Mouse (Mus musculus) hindbrain, embryonic 16.5 days (tissue): ENCODE data around the gene Mnt. TPM values are rescaled to one million over a fixed set of nuclear protein-coding genes. Genes with fewer than 3 reads are reported as not detected.

Experiments used
- ATAC-seq: fragments of 200-750 bp; cut with Nextera tagmentation; 2 replicates; pipeline ENCODE4 v1.8.0; 2017; ENCODE audit warnings: moderate TSS enrichment, moderate library complexity
- H3K27ac ChIP-seq: fragments of 300-500 bp; sonication (generic); 2 replicates; pipeline ENCODE4 v1.5.1; 2014; ENCODE audit warnings: low read depth, mild to moderate bottlenecking, control low read depth, low read length, moderate library complexity
- H3K27me3 ChIP-seq: fragments of 300-500 bp; sonication (generic); replicated peaks from 2 replicates; pipeline ENCODE4 v1.6.1; 2014; ENCODE audit warnings: low read length; ENCODE audit not compliant: control insufficient read depth, insufficient read depth
- H3K36me3 ChIP-seq: fragments of 300-500 bp; sonication (generic); 2 replicates; pipeline ENCODE4 v1.6.1; 2014; ENCODE audit warnings: mild to moderate bottlenecking, low read length, moderate library complexity, mixed read lengths; ENCODE audit not compliant: control insufficient read depth, insufficient read depth
- H3K4me1 ChIP-seq: fragments of 300-500 bp; sonication (generic); 2 replicates; pipeline ENCODE4 v1.6.1; 2014; ENCODE audit warnings: low read depth, low read length; ENCODE audit not compliant: control insufficient read depth, insufficient read depth
- H3K4me2 ChIP-seq: fragments of 300-500 bp; sonication (generic); 2 replicates; pipeline ENCODE4 v1.6.1; 2014; ENCODE audit warnings: mild to moderate bottlenecking, low read length, control low read depth, moderate library complexity
- H3K4me3 ChIP-seq: fragments of 300-500 bp; sonication (generic); 2 replicates; pipeline ENCODE4 v1.5.1; 2014; ENCODE audit warnings: mild to moderate bottlenecking, low read length, control low read depth, moderate library complexity
- H3K9ac ChIP-seq: fragments of 300-500 bp; sonication (generic); 2 replicates; pipeline ENCODE4 v1.6.1; 2014; ENCODE audit warnings: low read depth, mild to moderate bottlenecking, control low read depth, low read length, moderate library complexity
- H3K9me3 ChIP-seq: fragments of 300-500 bp; sonication (generic); 2 replicates; pipeline ENCODE4 v1.6.1; 2014; ENCODE audit warnings: mild to moderate bottlenecking, low read length, moderate library complexity; ENCODE audit not compliant: control insufficient read depth
- WGBS: fragments of 180-500 bp; shearing (Covaris S2); extraction: QIAGEN DNeasy Blood & Tissue Kit; methylation state at CpG from one replicate; pipeline ENCODE4 v1.1.7; 2014; 5-methylcytosine and 5-hydroxymethylcytosine counted together
- polyA plus RNA-seq: library from polyadenylated mRNA; unstranded; fragments of >200 nt; fragmentation: Nextera tagmentation; extraction: Ambion mirVana; gene quantifications from 2 replicates; pipeline ENCODE4 v1.2.1, GENCODE M21; 2015

Gene Mnt
- polyA plus RNA-seq, 1 experiment from 2014 or later, result 7.3 TPM

DNA sequence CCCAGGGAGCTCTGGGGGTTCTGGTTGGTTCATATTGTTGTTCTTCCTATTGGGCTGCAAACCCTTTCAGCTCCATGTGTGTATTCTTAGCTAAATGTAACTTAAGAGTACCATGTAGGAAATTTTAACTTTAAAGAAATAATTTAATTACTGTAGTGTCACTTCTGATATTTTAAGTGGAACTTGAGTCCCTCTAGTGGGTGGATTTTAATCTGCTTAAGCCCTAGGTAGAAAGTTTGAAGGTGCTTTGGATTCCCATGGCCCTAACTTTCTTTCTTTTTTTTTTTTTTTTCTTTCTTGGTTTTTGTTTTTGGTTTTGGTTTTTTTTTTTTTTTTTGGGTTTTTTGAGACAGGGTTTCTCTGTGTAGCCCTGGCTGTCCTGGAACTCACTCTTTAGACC, 14.9 kb upstream of the Mnt start:
- Histone ChIP-seq H3K9me3 (no peaks in the 10 kb centered on the region), H3K27me3 (no peaks in the 10 kb centered on the region), H3K9ac (no peak overlapping the region), H3K36me3 (0 out of 2 replicates have a peak, but pooled peaks cover 10% of the 10 kb centered on the region), H3K4me1 (no peaks in the 10 kb centered on the region), H3K27ac (no peak overlapping the region), H3K4me3 (no peak overlapping the region), H3K4me2 (no peak overlapping the region)
- ATAC-seq, result no peak

DNA sequence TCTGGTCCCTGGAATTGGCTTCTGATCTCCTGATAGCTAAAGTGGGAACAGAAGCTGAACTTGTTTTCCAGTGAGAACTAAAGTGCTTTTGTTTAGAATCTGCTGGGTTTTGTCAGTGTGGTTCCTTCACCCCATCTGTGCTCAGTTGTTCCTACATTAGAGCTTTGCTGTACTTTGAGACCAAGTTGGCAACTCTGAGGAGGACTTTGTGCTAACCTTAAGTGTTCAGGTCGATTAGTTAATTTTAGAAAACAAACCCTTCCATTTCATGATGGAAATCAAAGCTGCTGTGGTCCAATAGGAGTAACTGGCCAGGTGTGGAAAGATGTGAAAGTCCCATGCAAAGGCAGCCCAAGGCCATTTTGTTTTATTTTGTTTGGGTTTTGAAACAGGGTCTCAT, 9.8 kb upstream of the Mnt start:
- WGBS, result 69% methylated on average over 1 of the region's 1 CpGs
- Histone ChIP-seq H3K4me1 (no peaks in the 10 kb centered on the region), H3K9me3 (no peaks in the 10 kb centered on the region), H3K36me3 (0 out of 2 replicates have a peak, but pooled peaks cover 10% of the 10 kb centered on the region), H3K27me3 (no peaks in the 10 kb centered on the region), H3K9ac (no peak overlapping the region), H3K4me2 (no peak overlapping the region), H3K4me3 (no peak overlapping the region), H3K27ac (no peak overlapping the region)
- no peak for ATAC-seq

DNA sequence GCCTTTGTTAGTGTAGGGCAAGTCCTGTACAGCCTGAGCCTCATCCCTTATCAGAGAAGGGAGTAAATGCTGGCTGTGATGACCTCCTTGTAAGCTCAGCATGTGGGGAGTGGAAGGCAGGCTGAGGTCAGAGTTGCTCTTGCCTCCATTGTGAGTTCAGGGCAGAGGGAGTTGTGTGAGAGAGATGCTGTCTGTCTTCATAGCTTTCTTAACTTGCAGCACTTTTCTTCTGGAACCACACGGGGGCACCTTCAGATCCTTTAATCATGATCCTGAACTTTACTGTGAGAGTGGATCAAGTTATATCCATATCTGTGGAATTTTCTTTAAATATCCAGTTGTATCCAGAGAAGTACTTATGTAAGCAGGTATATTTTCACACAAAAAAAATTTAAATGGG, 9.3 kb upstream of the Mnt start:
- no peak overlapping the region for H3K27ac ChIP-seq
- WGBS, result 25% methylated on average over 1 of the region's 1 CpGs
- no peak overlapping the region for H3K4me2 ChIP-seq
- no peak overlapping the region for H3K4me3 ChIP-seq
- no peaks in the 10 kb centered on the region for H3K9me3 ChIP-seq
- H3K36me3 ChIP-seq, result 0 out of 2 replicates have a peak, but pooled peaks cover 10% of the 10 kb centered on the region
- no peaks in the 10 kb centered on the region for H3K4me1 ChIP-seq
- H3K9ac ChIP-seq, result no peak overlapping the region
- ATAC-seq, result peak; percentile 54; the same call in 1 of the 2 replicates
- H3K27me3 ChIP-seq, result no peaks in the 10 kb centered on the region

DNA sequence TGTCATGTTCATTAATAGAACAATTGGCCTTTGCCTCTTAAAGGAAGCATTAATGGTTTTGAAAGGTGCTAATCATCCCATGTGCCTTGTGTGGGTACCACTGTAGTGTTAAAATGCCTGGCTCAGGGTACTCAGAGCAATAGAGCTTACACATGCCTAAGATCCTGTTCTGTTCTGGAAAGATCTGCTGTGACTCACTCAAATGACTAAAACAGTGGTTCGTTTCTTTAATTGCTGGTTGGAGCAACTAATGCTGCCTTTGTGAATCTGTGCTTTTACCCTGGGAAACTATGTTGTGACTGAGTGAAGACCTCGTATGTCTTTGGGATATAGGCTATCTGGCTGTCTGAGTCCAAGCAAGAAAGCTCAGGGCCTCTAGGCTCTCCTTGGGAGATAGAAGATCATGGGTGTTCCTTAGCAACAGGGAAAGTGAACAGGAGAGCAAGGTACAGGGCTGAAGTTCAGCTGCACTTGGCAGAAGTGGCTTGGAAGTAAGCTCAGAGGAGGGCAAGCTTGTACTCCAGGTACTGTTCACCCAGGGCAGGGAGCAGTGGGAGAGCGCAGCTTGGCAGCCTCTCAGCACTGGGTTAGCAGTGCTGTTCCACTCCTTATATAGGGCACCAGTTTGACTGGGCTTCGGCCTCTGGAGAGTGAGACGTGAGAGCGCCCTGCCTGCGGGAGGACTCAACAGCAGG, 7.8 kb upstream of the Mnt start:
- ATAC-seq, result no peak
- H3K9ac ChIP-seq, result no peak overlapping the region

DNA sequence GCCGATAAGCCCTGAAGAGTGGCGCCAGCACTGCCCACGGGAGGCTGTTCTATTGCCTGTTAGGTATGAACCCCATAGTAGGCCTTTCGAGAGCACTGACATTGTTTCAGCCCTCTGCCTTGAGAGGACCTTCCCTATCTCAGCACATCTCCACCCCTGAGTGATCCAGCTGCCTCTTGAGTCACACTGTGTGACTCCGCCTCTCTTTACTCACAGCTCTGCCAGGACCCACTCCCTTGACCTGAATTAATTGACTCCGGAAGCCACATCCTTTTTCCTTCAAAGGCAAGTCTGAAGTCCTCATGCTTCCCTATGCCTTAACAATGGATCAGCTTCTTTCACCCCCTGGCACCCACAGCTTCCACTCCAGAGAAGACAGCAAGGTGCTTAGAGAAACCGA, 4.6 kb upstream of the Mnt start:
- Histone ChIP-seq H3K27ac (no peak overlapping the region), H3K4me1 (peaks cover 8% of the 10 kb centered on the region), H3K4me3 (no peak overlapping the region), H3K4me2 (no peak overlapping the region), H3K9ac (no peak overlapping the region), H3K27me3 (no peaks in the 10 kb centered on the region), H3K9me3 (no peaks in the 10 kb centered on the region), H3K36me3 (no peaks in the 10 kb centered on the region)
- no peak for ATAC-seq
- WGBS, result 66% methylated on average over 7 of the region's 7 CpGs

More for the DNA sequence above, 7.8 kb upstream of the Mnt start:
- 0 out of 2 replicates have a peak, but pooled peaks cover 4% of the 10 kb centered on the region for H3K36me3 ChIP-seq
- no peak overlapping the region for H3K4me3 ChIP-seq
- H3K4me2 ChIP-seq, result no peak overlapping the region
- no peaks in the 10 kb centered on the region for H3K9me3 ChIP-seq
- H3K4me1 ChIP-seq, result no peaks in the 10 kb centered on the region
- H3K27ac ChIP-seq, result no peak overlapping the region
- H3K27me3 ChIP-seq, result no peaks in the 10 kb centered on the region
- WGBS, result 79% methylated on average over 7 of the region's 7 CpGs

DNA sequence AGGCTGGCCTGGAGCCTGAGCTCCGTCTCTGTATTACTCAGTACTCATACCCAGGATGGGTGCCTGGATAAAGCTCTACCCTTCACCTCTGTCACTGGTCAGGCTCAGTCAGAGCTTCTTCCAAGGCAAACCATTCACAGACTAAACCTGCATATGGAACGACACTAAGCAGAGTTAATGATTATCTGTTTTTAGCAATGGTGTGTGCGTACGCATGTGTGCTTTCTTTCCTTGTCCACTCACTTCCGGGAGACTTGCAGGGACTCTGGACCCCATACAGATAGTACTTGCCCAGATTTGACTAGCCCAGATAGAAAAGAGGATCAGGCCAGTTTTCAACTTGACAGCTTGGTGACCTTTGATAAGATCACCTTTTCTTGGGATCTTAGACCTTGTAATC, 4.0 kb upstream of the Mnt start:
- no peak overlapping the region for H3K4me2 ChIP-seq
- peaks cover 8% of the 10 kb centered on the region for H3K4me1 ChIP-seq
- ATAC-seq, result no peak
- H3K27me3 ChIP-seq, result no peaks in the 10 kb centered on the region
- H3K27ac ChIP-seq, result no peak overlapping the region
- WGBS, result 87% methylated on average over 5 of the region's 5 CpGs
- H3K36me3 ChIP-seq, result no peaks in the 10 kb centered on the region
- no peak overlapping the region for H3K9ac ChIP-seq
- no peak overlapping the region for H3K4me3 ChIP-seq
- no peaks in the 10 kb centered on the region for H3K9me3 ChIP-seq

DNA sequence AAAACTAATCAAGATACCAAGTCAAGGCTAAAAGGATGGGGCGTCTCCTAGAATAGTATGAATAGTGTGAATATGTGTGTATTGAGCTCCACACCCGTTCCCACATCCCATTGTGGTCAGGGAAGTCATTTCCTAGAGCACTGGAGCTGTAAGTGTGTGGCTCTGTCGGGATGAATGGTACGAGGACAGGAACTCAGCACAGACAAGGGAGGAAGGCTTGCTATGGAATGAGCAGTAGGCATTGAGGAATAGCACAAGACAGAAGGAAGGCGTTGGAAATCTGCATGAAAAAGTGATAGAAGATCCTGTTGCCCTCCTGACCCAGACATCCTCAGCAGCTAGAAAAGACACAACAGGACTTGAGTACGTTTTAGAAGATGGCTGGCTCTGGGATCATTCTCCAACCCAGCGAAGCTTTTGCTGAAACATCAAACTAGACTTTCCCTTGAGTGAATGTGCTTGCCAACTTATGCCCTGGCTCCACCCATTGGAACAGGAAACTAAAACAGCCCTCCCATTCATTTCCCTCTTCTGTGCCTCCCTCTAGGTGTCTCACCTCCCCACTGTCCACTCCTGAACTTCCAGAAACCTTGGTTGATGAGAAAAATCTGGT, 2.8 kb upstream of the Mnt start:
- Histone ChIP-seq H3K27ac (no peak overlapping the region), H3K27me3 (no peaks in the 10 kb centered on the region), H3K9ac (no peak overlapping the region), H3K36me3 (no peaks in the 10 kb centered on the region), H3K9me3 (no peaks in the 10 kb centered on the region), H3K4me3 (no peak overlapping the region), H3K4me1 (peaks cover 11% of the 10 kb centered on the region), H3K4me2 (no peak overlapping the region)
- 74% methylated on average over 7 of the region's 7 CpGs for WGBS
- ATAC-seq, result no peak

DNA sequence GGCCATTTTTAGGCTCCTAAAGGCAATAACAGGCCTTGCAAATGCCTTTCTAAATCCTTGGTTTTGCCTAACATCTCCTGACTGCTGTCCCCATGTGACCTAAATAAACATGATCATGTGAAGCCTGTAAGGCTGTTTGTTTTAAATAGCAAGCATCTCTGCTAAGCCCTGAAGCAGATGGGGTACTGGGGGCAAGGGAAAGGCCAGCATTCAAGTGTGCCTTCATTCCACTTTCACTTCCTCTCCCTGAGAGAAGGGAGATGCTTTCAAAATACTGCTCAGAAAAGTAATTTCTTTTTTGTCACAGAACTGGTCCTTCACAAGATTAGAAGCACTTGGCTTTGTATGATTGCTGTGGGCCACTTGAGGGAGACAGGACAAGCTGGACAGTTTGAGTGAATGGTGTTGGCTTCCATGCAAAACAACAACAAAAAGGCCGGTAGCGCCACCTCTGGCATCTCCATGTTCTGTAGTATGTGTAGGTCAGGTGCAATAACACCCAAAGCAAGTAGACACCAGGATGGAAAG, 2.3 kb upstream of the Mnt start:
- H3K4me2 ChIP-seq, result no peak overlapping the region

DNA sequence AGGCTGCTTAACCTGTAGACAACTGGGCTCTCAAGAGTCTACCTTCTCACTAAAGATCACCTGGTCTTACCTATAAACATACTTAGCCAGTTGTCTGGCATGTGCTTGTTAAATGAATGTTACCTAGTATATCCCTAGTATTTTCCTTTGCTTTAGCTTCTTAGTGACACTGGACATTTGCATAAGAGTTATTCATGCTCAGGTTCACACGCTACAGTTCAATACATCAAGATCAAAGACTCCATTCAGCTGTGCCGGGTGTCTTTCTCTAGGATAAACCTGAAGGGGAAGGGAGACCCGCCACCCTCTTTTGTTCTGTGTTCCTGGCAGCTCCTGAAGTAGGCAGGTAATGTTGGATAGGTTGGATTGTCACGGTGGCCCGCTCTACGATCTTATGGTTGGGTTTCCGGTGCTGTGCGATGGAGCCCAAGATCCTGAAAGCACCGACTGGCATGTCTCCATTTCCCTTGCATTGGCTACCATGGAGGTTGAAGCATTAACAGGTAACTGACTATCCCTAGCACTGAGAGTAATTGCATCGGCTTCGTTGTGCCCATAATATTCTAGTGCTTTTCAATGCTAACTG, 1.7 kb upstream of the Mnt start:
- 0 out of 2 replicates have a peak overlapping the region, but pooled peaks have one; percentile 31 for H3K9ac ChIP-seq
- H3K27me3 ChIP-seq, result no peaks in the 10 kb centered on the region
- H3K4me2 ChIP-seq, result peak overlapping the region; percentile 78
- H3K4me1 ChIP-seq, result peaks cover 20% of the 10 kb centered on the region
- H3K9me3 ChIP-seq, result no peaks in the 10 kb centered on the region
- no peaks in the 10 kb centered on the region for H3K36me3 ChIP-seq
- H3K4me3 ChIP-seq, result peak overlapping the region; percentile 97
- ATAC-seq, result no peak
- H3K27ac ChIP-seq, result no peak overlapping the region
- 17% methylated on average over 11 of the region's 11 CpGs for WGBS

More for the DNA sequence above, 2.3 kb upstream of the Mnt start:
- no peaks in the 10 kb centered on the region for H3K36me3 ChIP-seq
- no peaks in the 10 kb centered on the region for H3K27me3 ChIP-seq
- H3K4me1 ChIP-seq, result peaks cover 17% of the 10 kb centered on the region
- WGBS, result 30% methylated on average over 2 of the region's 2 CpGs
- no peaks in the 10 kb centered on the region for H3K9me3 ChIP-seq
- no peak overlapping the region for H3K27ac ChIP-seq
- H3K9ac ChIP-seq, result no peak overlapping the region
- ATAC-seq, result no peak
- H3K4me3 ChIP-seq, result no peak overlapping the region
